Mouse (Mus musculus) hindbrain, embryonic 15.5 days (tissue): Measurements from ENCODE around the gene Mapk8. TPM values are rescaled to one million over a fixed set of nuclear protein-coding genes. Genes with fewer than 3 reads are reported as not detected.

Source experiments
- ATAC-seq: fragments of 200-750 bp; cut with Nextera tagmentation; 2 replicates; pipeline ENCODE4 v1.8.0; 2017; ENCODE audit warnings: low read depth, moderate number of reproducible peaks, moderate TSS enrichment; ENCODE audit not compliant: low FRiP score
- H3K27ac ChIP-seq: fragments of 300-500 bp; sonication (generic); replicated peaks from 2 replicates; pipeline ENCODE4 v1.5.1; 2015; ENCODE audit warnings: mild to moderate bottlenecking, inconsistent platforms
- H3K27me3 ChIP-seq: fragments of 300-500 bp; sonication (generic); 2 replicates; pipeline ENCODE4 v1.6.1; 2015; ENCODE audit warnings: control low read depth, inconsistent platforms
- H3K36me3 ChIP-seq: fragments of 300-500 bp; sonication (generic); 2 replicates; pipeline ENCODE4 v1.6.1; 2015; ENCODE audit warnings: control low read depth, inconsistent platforms
- H3K4me1 ChIP-seq: fragments of 300-500 bp; sonication (generic); replicated peaks from 2 replicates; pipeline ENCODE4 v1.6.1; 2015; ENCODE audit warnings: control low read depth, inconsistent platforms
- H3K4me2 ChIP-seq: fragments of 300-500 bp; sonication (generic); 2 replicates; pipeline ENCODE4 v1.6.1; 2015; ENCODE audit warnings: moderate library complexity, mild to moderate bottlenecking, inconsistent platforms
- H3K4me3 ChIP-seq: fragments of 300-500 bp; sonication (generic); 2 replicates; pipeline ENCODE4 v1.5.1; 2015; ENCODE audit warnings: mild to moderate bottlenecking, inconsistent platforms
- H3K9ac ChIP-seq: fragments of 300-500 bp; sonication (generic); 2 replicates; pipeline ENCODE4 v1.6.1; 2015; ENCODE audit warnings: inconsistent platforms
- H3K9me3 ChIP-seq: fragments of 300-500 bp; sonication (generic); 2 replicates; pipeline ENCODE4 v1.6.1; 2016; ENCODE audit warnings: control low read depth, inconsistent platforms
- WGBS: fragments of 180-500 bp; shearing (Covaris S2); methylation state at CpG from one replicate; pipeline ENCODE4 v1.1.7; 2015; 5-methylcytosine and 5-hydroxymethylcytosine counted together
- polyA plus RNA-seq: library from polyadenylated mRNA; unstranded; fragments of >200 nt; fragmentation: Nextera tagmentation; extraction: Ambion mirVana; gene quantifications from 2 replicates; pipeline ENCODE4 v1.2.1, GENCODE M21; 2015

Mapk8 gene
- polyA plus RNA-seq, 1 experiment from 2014 or later = 30.6 TPM

- 0 out of 2 replicates have a peak, but pooled peaks cover 3% of the 10 kb centered on the region for H3K27me3 ChIP-seq
- no peak overlapping the region for H3K27ac ChIP-seq
Observed at GRCm38 (mm10) chr14:33335733-33336132, 111.2 kb downstream of the Mapk8 start.

GRCm38 (mm10) chr14:33334402-33334801 is 112.6 kb downstream of the Mapk8 start:
- H3K4me2 ChIP-seq = no peak overlapping the region
- no peak overlapping the region for H3K4me3 ChIP-seq
- H3K36me3 ChIP-seq = no peaks in the 10 kb centered on the region
- no peak for ATAC-seq
- H3K4me1 ChIP-seq = 0 out of 2 replicates have a peak, but pooled peaks cover 3% of the 10 kb centered on the region
- 82% methylated on average over 4 of the region's 4 CpGs for WGBS
- no peaks in the 10 kb centered on the region for H3K9me3 ChIP-seq
- 0 out of 2 replicates have a peak, but pooled peaks cover 3% of the 10 kb centered on the region for H3K27me3 ChIP-seq
- no peak overlapping the region for H3K9ac ChIP-seq
- H3K27ac ChIP-seq = no peak overlapping the region

More at GRCm38 (mm10) chr14:33335733-33336132, 111.2 kb downstream of the Mapk8 start:
- Histone ChIP-seq H3K4me3 (no peak overlapping the region), H3K9me3 (no peaks in the 10 kb centered on the region), H3K9ac (no peak overlapping the region), H3K4me1 (0 out of 2 replicates have a peak, but pooled peaks cover 3% of the 10 kb centered on the region), H3K4me2 (no peak overlapping the region), H3K36me3 (no peaks in the 10 kb centered on the region)
- no peak for ATAC-seq
- 71% methylated on average over 6 of the region's 6 CpGs for WGBS

GRCm38 (mm10) chr14:33333833-33334232 is 113.1 kb downstream of the Mapk8 start:
- Histone ChIP-seq H3K36me3 (no peaks in the 10 kb centered on the region), H3K9ac (no peak overlapping the region), H3K4me1 (0 out of 2 replicates have a peak, but pooled peaks cover 3% of the 10 kb centered on the region), H3K27me3 (0 out of 2 replicates have a peak, but pooled peaks cover 3% of the 10 kb centered on the region), H3K27ac (no peak overlapping the region), H3K4me2 (no peak overlapping the region), H3K4me3 (no peak overlapping the region), H3K9me3 (no peaks in the 10 kb centered on the region)
- ATAC-seq = no peak
- WGBS = 88% methylated on average over 4 of the region's 4 CpGs

GRCm38 (mm10) chr14:33331627-33332026 is 115.3 kb downstream of the Mapk8 start:
- Histone ChIP-seq H3K4me2 (no peak overlapping the region), H3K9ac (no peak overlapping the region), H3K27ac (no peak overlapping the region), H3K9me3 (no peaks in the 10 kb centered on the region), H3K4me3 (no peak overlapping the region), H3K4me1 (0 out of 2 replicates have a peak, but pooled peaks cover 6% of the 10 kb centered on the region), H3K27me3 (no peaks in the 10 kb centered on the region), H3K36me3 (no peaks in the 10 kb centered on the region)
- ATAC-seq = no peak
- WGBS = 35% methylated on average over 4 of the region's 4 CpGs

GRCm38 (mm10) chr14:33330986-33331385 is 116.0 kb downstream of the Mapk8 start:
- H3K4me3 ChIP-seq = no peak overlapping the region
- H3K27me3 ChIP-seq = no peaks in the 10 kb centered on the region
- 69% methylated on average over 4 of the region's 4 CpGs for WGBS
- no peak overlapping the region for H3K9ac ChIP-seq
- ATAC-seq = no peak
- H3K4me1 ChIP-seq = 0 out of 2 replicates have a peak, but pooled peaks cover 6% of the 10 kb centered on the region
- no peaks in the 10 kb centered on the region for H3K36me3 ChIP-seq
- no peak overlapping the region for H3K4me2 ChIP-seq
- H3K27ac ChIP-seq = no peak overlapping the region
- H3K9me3 ChIP-seq = no peaks in the 10 kb centered on the region

- no peaks in the 10 kb centered on the region for H3K9me3 ChIP-seq
- no peaks in the 10 kb centered on the region for H3K27me3 ChIP-seq
- WGBS = 95% methylated on average over 5 of the region's 5 CpGs
- ATAC-seq = no peak
- 0 out of 2 replicates have a peak, but pooled peaks cover 3% of the 10 kb centered on the region for H3K4me1 ChIP-seq
- H3K27ac ChIP-seq = no peak overlapping the region
- H3K4me3 ChIP-seq = no peak overlapping the region
- no peak overlapping the region for H3K4me2 ChIP-seq
- H3K36me3 ChIP-seq = no peaks in the 10 kb centered on the region
- H3K9ac ChIP-seq = no peak overlapping the region
Observed at GRCm38 (mm10) chr14:33329297-33329805, 117.6 kb downstream of the Mapk8 start.

GRCm38 (mm10) chr14:33328369-33328768 is 118.6 kb downstream of the Mapk8 start:
- Histone ChIP-seq H3K4me2 (no peak overlapping the region), H3K9me3 (no peaks in the 10 kb centered on the region), H3K4me3 (no peak overlapping the region), H3K4me1 (0 out of 2 replicates have a peak, but pooled peaks cover 3% of the 10 kb centered on the region), H3K36me3 (no peaks in the 10 kb centered on the region), H3K27ac (no peak overlapping the region), H3K27me3 (0 out of 2 replicates have a peak, but pooled peaks cover 3% of the 10 kb centered on the region), H3K9ac (no peak overlapping the region)
- peak; percentile 69 for ATAC-seq
- 41% methylated on average over 5 of the region's 5 CpGs for WGBS

Other genes with a start within 250 kb of the Mapk8 start
- gene Arhgap22, start 233.1 kb downstream of the Mapk8 start, polyA plus RNA-seq = 2.6 and 2.9 TPM in 2 replicates
- gene Frmpd2, start 24.5 kb upstream of the Mapk8 start, polyA plus RNA-seq = 0.06 and 0.17 TPM in 2 replicates
- gene Ptpn20, start 142.0 kb upstream of the Mapk8 start, polyA plus RNA-seq = 0.08 and 0.25 TPM in 2 replicates